Mouse (Mus musculus): ENCODE data around the gene Cuedc2.

GRCm38 (mm10) chr19:46316846-46317545 lies 21.5 kb downstream of the Cuedc2 start:
- TF ChIP-seq USF1 (IDR thresholded peaks at IDR 0.05; ENCODE audit: low read depth, low read length) (no peak), EP300 (IDR thresholded peaks at IDR 0.05; ENCODE audit: low read depth in 1 of 2, low read length in 2 of 2) (no peak), E2F4 (IDR thresholded peaks at IDR 0.05; ENCODE audit: borderline replicate concordance, low read depth, low read length) (no peak), CTCF (IDR thresholded peaks at IDR 0.05 in 2 of 3, conservative IDR thresholded peaks at IDR 0.05 in 1 of 3; ENCODE audit: control insufficient read depth in 1 of 3, insufficient read depth in 1 of 3, low read depth in 2 of 3, low read length in 3 of 3, poor library complexity in 1 of 3, severe bottlenecking in 1 of 3) (no peak), MAX (IDR thresholded peaks at IDR 0.05; ENCODE audit: low read length) (no peak), MXI1 (IDR thresholded peaks at IDR 0.05; ENCODE audit: low read depth, low read length) (no peak), RCOR1 (IDR thresholded peaks at IDR 0.05; ENCODE audit: low read depth, low read length) (no peak), ZMIZ1 (IDR thresholded peaks at IDR 0.05; ENCODE audit: low read depth, low read length) (no peak), ELF1 (IDR thresholded peaks at IDR 0.05; ENCODE audit: low read depth, low read length) (no peak), POLR2A (IDR thresholded peaks at IDR 0.05; ENCODE audit: control insufficient read depth in 1 of 2, insufficient read depth in 1 of 2, low read depth in 1 of 2, low read length in 2 of 2, poor library complexity in 1 of 2) (no peak), CHD1 (IDR thresholded peaks at IDR 0.05; ENCODE audit: low read depth, low read length) (no peak), POLR2AphosphoS5 (IDR thresholded peaks at IDR 0.05; ENCODE audit: borderline replicate concordance, low read depth, low read length) (no peak), NELFE (IDR thresholded peaks at IDR 0.05; ENCODE audit: low read depth, low read length) (no peak)

All from MEL (cell line).